Mouse (Mus musculus) kidney, embryonic 16.5 days (tissue): ENCODE data around the gene Phb. TPM values are rescaled to one million over a fixed set of nuclear protein-coding genes. Genes with fewer than 3 reads are reported as not detected.

ENCODE experiments used
- ATAC-seq: fragments of 200-750 bp; cut with Nextera tagmentation; 2 replicates; pipeline ENCODE4 v1.8.0; 2017; ENCODE audit warnings: moderate TSS enrichment; ENCODE audit not compliant: low FRiP score, low TSS enrichment
- H3K27ac ChIP-seq: fragments of 300-500 bp; sonication (generic); 2 replicates; pipeline ENCODE4 v1.5.1; 2014; ENCODE audit warnings: low read length
- H3K27me3 ChIP-seq: fragments of 300-500 bp; sonication (generic); 2 replicates; pipeline ENCODE4 v1.6.1; 2014; ENCODE audit warnings: low read length, control low read depth, mixed read lengths; ENCODE audit not compliant: insufficient read depth
- H3K36me3 ChIP-seq: fragments of 300-500 bp; sonication (generic); 2 replicates; pipeline ENCODE4 v1.6.1; 2014; ENCODE audit warnings: low read length, control low read depth, mixed read lengths; ENCODE audit not compliant: insufficient read depth
- H3K4me1 ChIP-seq: fragments of 300-500 bp; sonication (generic); 2 replicates; pipeline ENCODE4 v1.6.1; 2014; ENCODE audit warnings: low read length, control low read depth, mixed read lengths; ENCODE audit not compliant: insufficient read depth
- H3K4me2 ChIP-seq: fragments of 300-500 bp; sonication (generic); replicated peaks from 2 replicates; pipeline ENCODE4 v1.6.1; 2014; ENCODE audit warnings: low read depth, low read length
- H3K4me3 ChIP-seq: fragments of 300-500 bp; sonication (generic); 2 replicates; pipeline ENCODE4 v1.5.1; 2014; ENCODE audit warnings: mild to moderate bottlenecking, low read length
- H3K9ac ChIP-seq: fragments of 300-500 bp; sonication (generic); replicated peaks from 2 replicates; pipeline ENCODE4 v1.6.1; 2014; ENCODE audit warnings: low read length
- H3K9me3 ChIP-seq: fragments of 300-500 bp; sonication (generic); 2 replicates; pipeline ENCODE4 v1.6.1; 2016; ENCODE audit warnings: low read length, control low read depth
- WGBS: fragments of 180-500 bp; shearing (Covaris S2); extraction: QIAGEN DNeasy Blood & Tissue Kit; methylation state at CpG from one replicate; pipeline ENCODE4 v1.1.7; 2014; 5-methylcytosine and 5-hydroxymethylcytosine counted together
- polyA plus RNA-seq: library from polyadenylated mRNA; unstranded; fragments of >200 nt; fragmentation: Nextera tagmentation; extraction: Ambion mirVana; gene quantifications from 2 replicates; pipeline ENCODE4 v1.2.1, GENCODE M21; 2015

The Phb gene
- polyA plus RNA-seq, 1 experiment from 2014 or later: 288 TPM

- peaks cover 9% of the 10 kb centered on the region for H3K4me1 ChIP-seq
- H3K4me3 ChIP-seq: no peak overlapping the region
- no peaks in the 10 kb centered on the region for H3K9me3 ChIP-seq
- H3K27me3 ChIP-seq: no peaks in the 10 kb centered on the region
- H3K4me2 ChIP-seq: no peak overlapping the region
- no peak for ATAC-seq
- no peak overlapping the region for H3K27ac ChIP-seq
- H3K36me3 ChIP-seq: peaks cover 57% of the 10 kb centered on the region
- 63% methylated on average over 14 of the region's 14 CpGs for WGBS
- no peak overlapping the region for H3K9ac ChIP-seq
Measured at GRCm38 (mm10) chr11:95677925-95678701, 11.4 kb downstream of the Phb start.

GRCm38 (mm10) chr11:95681995-95682601 is 15.3 kb downstream of the Phb start:
- no peak for ATAC-seq
- H3K36me3 ChIP-seq: peaks cover 37% of the 10 kb centered on the region
- H3K4me1 ChIP-seq: no peaks in the 10 kb centered on the region
- no peak overlapping the region for H3K4me2 ChIP-seq
- peak overlapping the region; percentile 20; the same call in 1 of the 2 replicates for H3K27ac ChIP-seq
- no peaks in the 10 kb centered on the region for H3K9me3 ChIP-seq
- 41% methylated on average over 9 of the region's 9 CpGs for WGBS
- no peaks in the 10 kb centered on the region for H3K27me3 ChIP-seq
- no peak overlapping the region for H3K4me3 ChIP-seq
- H3K9ac ChIP-seq: no peak overlapping the region

- Histone ChIP-seq H3K9me3 (no peaks in the 10 kb centered on the region), H3K9ac (no peak overlapping the region), H3K27me3 (no peaks in the 10 kb centered on the region), H3K4me2 (no peak overlapping the region), H3K4me3 (no peak overlapping the region), H3K4me1 (no peaks in the 10 kb centered on the region), H3K27ac (no peak overlapping the region), H3K36me3 (peaks cover 28% of the 10 kb centered on the region)
- ATAC-seq: no peak
- WGBS: 78% methylated on average over 3 of the region's 3 CpGs
Measured at GRCm38 (mm10) chr11:95682946-95683345, 16.2 kb downstream of the Phb start.

- H3K36me3 ChIP-seq: 0 out of 2 replicates have a peak, but pooled peaks cover 3% of the 10 kb centered on the region
- peak; percentile 37; the same call in 1 of the 2 replicates for ATAC-seq
- H3K4me1 ChIP-seq: peaks cover 8% of the 10 kb centered on the region; the same call in 1 of the 2 replicates
- no peaks in the 10 kb centered on the region for H3K27me3 ChIP-seq
- no peak overlapping the region for H3K9ac ChIP-seq
- no peak overlapping the region for H3K4me2 ChIP-seq
- no peak overlapping the region for H3K4me3 ChIP-seq
- no peaks in the 10 kb centered on the region for H3K9me3 ChIP-seq
- H3K27ac ChIP-seq: no peak overlapping the region
- WGBS: under 1% methylated on average over 4 of the region's 4 CpGs
Measured at GRCm38 (mm10) chr11:95686031-95686430, 19.3 kb downstream of the Phb start.

GRCm38 (mm10) chr11:95687084-95687656 is 20.4 kb downstream of the Phb start:
- Histone ChIP-seq H3K36me3 (0 out of 2 replicates have a peak, but pooled peaks cover 2% of the 10 kb centered on the region), H3K9ac (no peak overlapping the region), H3K27ac (no peak overlapping the region), H3K4me2 (no peak overlapping the region), H3K4me1 (peaks cover 8% of the 10 kb centered on the region; the same call in 1 of the 2 replicates), H3K9me3 (no peaks in the 10 kb centered on the region), H3K4me3 (no peak overlapping the region), H3K27me3 (no peaks in the 10 kb centered on the region)
- WGBS: 35% methylated on average over 11 of the region's 11 CpGs
- ATAC-seq: no peak

- H3K4me2 ChIP-seq: no peak overlapping the region
Measured at GRCm38 (mm10) chr11:95688515-95688914, 21.8 kb downstream of the Phb start.

GRCm38 (mm10) chr11:95688981-95689380 is 22.2 kb downstream of the Phb start:
- Histone ChIP-seq H3K4me3 (no peak overlapping the region), H3K4me1 (peaks cover 8% of the 10 kb centered on the region; the same call in 1 of the 2 replicates), H3K4me2 (no peak overlapping the region), H3K9me3 (no peaks in the 10 kb centered on the region), H3K27ac (peak overlapping the region; percentile 78), H3K9ac (no peak overlapping the region), H3K27me3 (no peaks in the 10 kb centered on the region), H3K36me3 (no peaks in the 10 kb centered on the region)
- no peak for ATAC-seq
- WGBS: 53% methylated on average over 7 of the region's 7 CpGs

More at GRCm38 (mm10) chr11:95688515-95688914, 21.8 kb downstream of the Phb start:
- Histone ChIP-seq H3K27ac (peak overlapping the region; percentile 78), H3K9me3 (no peaks in the 10 kb centered on the region), H3K27me3 (no peaks in the 10 kb centered on the region), H3K4me1 (peaks cover 8% of the 10 kb centered on the region; the same call in 1 of the 2 replicates), H3K4me3 (no peak overlapping the region), H3K9ac (0 out of 2 replicates have a peak overlapping the region, but pooled peaks have one; percentile 17), H3K36me3 (no peaks in the 10 kb centered on the region)
- ATAC-seq: no peak
- 38% methylated on average over 6 of the region's 6 CpGs for WGBS

GRCm38 (mm10) chr11:95689544-95689943 is 22.8 kb downstream of the Phb start:
- H3K27ac ChIP-seq: no peak overlapping the region

GRCm38 (mm10) chr11:95698541-95698940 is 31.8 kb downstream of the Phb start:
- Histone ChIP-seq H3K4me3 (no peak overlapping the region), H3K4me2 (no peak overlapping the region), H3K27ac (no peak overlapping the region), H3K36me3 (no peaks in the 10 kb centered on the region), H3K9ac (no peak overlapping the region), H3K9me3 (no peaks in the 10 kb centered on the region), H3K27me3 (no peaks in the 10 kb centered on the region), H3K4me1 (no peaks in the 10 kb centered on the region)
- 79% methylated on average over 5 of the region's 5 CpGs for WGBS
- ATAC-seq: no peak

More at GRCm38 (mm10) chr11:95689544-95689943, 22.8 kb downstream of the Phb start:
- no peaks in the 10 kb centered on the region for H3K9me3 ChIP-seq
- H3K36me3 ChIP-seq: no peaks in the 10 kb centered on the region
- H3K27me3 ChIP-seq: no peaks in the 10 kb centered on the region
- peaks cover 8% of the 10 kb centered on the region; the same call in 1 of the 2 replicates for H3K4me1 ChIP-seq
- H3K4me3 ChIP-seq: no peak overlapping the region
- H3K4me2 ChIP-seq: no peak overlapping the region
- no peak for ATAC-seq
- 72% methylated on average over 3 of the region's 3 CpGs for WGBS
- H3K9ac ChIP-seq: no peak overlapping the region
